Mouse (Mus musculus) stomach, postnatal 0 days (tissue): ENCODE measurements around the gene Tha1. TPM values are rescaled to one million over a fixed set of nuclear protein-coding genes. Genes with fewer than 3 reads are reported as not detected.
A peak's percentile ranks its signal among the peaks of the same experiment; 100 is the strongest.

ENCODE experiments used
- ATAC-seq: fragments of 200-750 bp; cut with Nextera tagmentation; 2 replicates; pipeline ENCODE4 v1.8.0; 2017; ENCODE audit not compliant: low FRiP score, low TSS enrichment
- DNase-seq: peaks from one replicate; pipeline ENCODE4 v3.0.0-alpha.2; 2016; ENCODE audit warnings: low spot score
- H3K27ac ChIP-seq: fragments of 300-500 bp; sonication (generic); replicated peaks from 2 replicates; pipeline ENCODE4 v1.5.1; 2014; ENCODE audit warnings: mild to moderate bottlenecking, control low read depth
- H3K27me3 ChIP-seq: fragments of 300-500 bp; sonication (generic); 2 replicates; pipeline ENCODE4 v1.6.1; 2014; ENCODE audit warnings: low read length; ENCODE audit not compliant: control insufficient read depth, insufficient read depth
- H3K36me3 ChIP-seq: fragments of 300-500 bp; sonication (generic); 2 replicates; pipeline ENCODE4 v1.6.1; 2014; ENCODE audit warnings: low read length, mixed read lengths; ENCODE audit not compliant: control insufficient read depth, insufficient read depth
- H3K4me1 ChIP-seq: fragments of 300-500 bp; sonication (generic); replicated peaks from 2 replicates; pipeline ENCODE4 v1.6.1; 2014; ENCODE audit warnings: antibody characterized with exemption; ENCODE audit not compliant: control insufficient read depth, insufficient read depth
- H3K4me2 ChIP-seq: fragments of 300-500 bp; sonication (generic); replicated peaks from 2 replicates; pipeline ENCODE4 v1.6.1; 2014; ENCODE audit warnings: low read depth, mild to moderate bottlenecking, control low read depth, moderate library complexity
- H3K4me3 ChIP-seq: fragments of 300-500 bp; sonication (generic); 2 replicates; pipeline ENCODE4 v1.5.1; 2014; ENCODE audit warnings: low read depth, low read length, control low read depth
- H3K9ac ChIP-seq: fragments of 300-500 bp; sonication (generic); 2 replicates; pipeline ENCODE4 v1.6.1; 2014; ENCODE audit warnings: mild to moderate bottlenecking, low read length, control low read depth, mixed read lengths
- H3K9me3 ChIP-seq: fragments of 300-500 bp; sonication (generic); 2 replicates; pipeline ENCODE4 v1.6.1; 2016; ENCODE audit warnings: low read length; ENCODE audit not compliant: control insufficient read depth
- CTCF ChIP-seq: IDR thresholded peaks from 2 replicates; pipeline ENCODE4 v1.5.1; 2016; ENCODE audit warnings: antibody characterized with exemption, low read depth, mild to moderate bottlenecking, moderate library complexity
- EP300 ChIP-seq: optimal IDR thresholded peaks from 2 replicates; pipeline ENCODE3; 2016; ENCODE audit warnings: antibody characterized with exemption
- WGBS: fragments of 180-500 bp; shearing (Covaris S2); extraction: QIAGEN DNeasy Blood & Tissue Kit; methylation state at CpG from one replicate; pipeline ENCODE4 v1.1.7; 2014; 5-methylcytosine and 5-hydroxymethylcytosine counted together
- polyA plus RNA-seq: library from polyadenylated mRNA; unstranded; fragments of >200 nt; fragmentation: Nextera tagmentation; extraction: Ambion mirVana; gene quantifications from 2 replicates; pipeline ENCODE4 v1.2.1, GENCODE M21; 2015

The Tha1 gene
- polyA plus RNA-seq, 1 experiment from 2014 or later: 5.7 TPM

DNA sequence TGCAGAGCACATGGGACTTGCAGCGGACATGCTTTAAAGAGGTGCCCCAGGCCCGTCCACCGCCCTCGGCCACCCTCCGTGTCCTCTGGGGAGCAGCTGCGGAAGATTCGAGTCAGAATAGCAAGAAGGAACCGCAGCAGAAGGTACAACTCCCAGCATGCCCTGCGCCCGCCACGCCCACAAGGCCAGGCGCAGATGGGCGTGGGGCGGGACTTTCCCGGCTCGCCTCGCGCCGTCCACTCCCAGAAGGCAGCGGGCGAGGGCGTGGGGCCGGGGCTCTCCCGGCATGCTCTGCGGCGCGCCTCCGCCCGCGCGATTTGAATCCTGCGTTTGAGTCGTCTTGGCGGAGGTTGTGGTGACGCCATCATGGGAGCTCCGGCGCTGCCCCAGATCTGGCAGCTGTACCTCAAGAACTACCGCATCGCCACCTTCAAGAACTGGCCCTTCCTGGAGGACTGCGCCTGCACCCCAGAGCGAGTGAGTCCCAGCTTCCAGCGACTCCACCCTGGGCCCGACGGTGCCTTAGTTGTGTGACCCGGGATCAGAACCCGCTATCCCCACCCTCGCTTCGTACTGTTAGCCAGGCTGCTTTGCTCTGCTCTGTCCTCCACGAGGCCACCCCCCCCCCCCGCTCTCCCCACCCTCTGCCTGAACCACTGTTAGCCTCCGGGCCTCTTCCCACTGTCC lies 24.2 kb downstream of the Tha1 start, which contains the start of gene Birc5:
Birc5 (plus strand) TSS at position 267 of the 687 bp plus-strand sequence.
- WGBS: 0% methylated on average over 51 of the region's 51 CpGs
- peak within 1 kb of the TSS; percentile 96 for H3K27ac ChIP-seq
- no peaks in the 10 kb centered on the region for H3K36me3 ChIP-seq
- H3K4me1 ChIP-seq: peaks cover 9% of the 10 kb centered on the region; the same call in 1 of the 2 replicates
- peak within 1 kb of the TSS; percentile 61 for H3K4me3 ChIP-seq
- TF ChIP-seq EP300 (no peak), CTCF (no peak; the same call in 1 of the 2 replicates)
- peak within 1 kb of the TSS; percentile 80 for H3K9ac ChIP-seq
- peak within 1 kb of the TSS; percentile 89 for H3K4me2 ChIP-seq
- no peaks in the 10 kb centered on the region for H3K9me3 ChIP-seq
- no peaks in the 10 kb centered on the region for H3K27me3 ChIP-seq
- ATAC-seq (peak; percentile 93), DNase-seq (peak; percentile 98)

DNA sequence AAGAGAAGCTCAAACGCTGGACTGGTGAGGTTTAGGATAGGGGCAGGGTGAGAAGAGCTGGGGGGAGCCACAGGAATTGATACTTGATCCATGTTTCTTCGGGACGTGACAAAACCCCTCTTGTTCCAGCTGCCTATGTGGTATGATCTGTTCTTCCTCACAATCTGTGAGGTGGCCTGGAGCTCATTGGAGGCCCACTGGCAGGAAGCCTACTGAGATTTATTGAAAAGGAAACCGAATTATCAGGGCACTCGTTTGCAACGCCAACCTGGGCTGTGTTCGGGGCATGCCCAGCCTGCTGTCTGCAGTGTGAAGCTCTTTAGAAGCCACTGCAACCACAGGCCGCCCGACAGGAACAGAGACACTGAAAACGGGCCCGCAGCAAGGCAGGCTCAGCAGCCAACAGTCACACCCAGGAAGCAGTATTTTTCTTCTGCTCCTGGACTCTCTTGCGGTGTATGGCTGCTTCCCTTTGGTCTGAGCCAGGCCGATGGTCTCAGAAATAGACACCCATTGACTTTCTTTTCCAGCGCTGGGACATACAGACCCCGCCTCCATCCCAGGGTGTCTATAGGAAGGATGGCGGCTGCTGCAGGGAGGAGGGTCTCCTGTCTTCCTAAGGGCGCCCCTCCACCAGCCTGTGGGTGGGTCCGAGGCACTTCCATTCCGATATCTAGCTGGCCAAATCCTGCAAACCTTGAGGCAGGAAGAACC lies 24.9 kb downstream of the Tha1 start:
- Histone ChIP-seq H3K27ac (peak overlapping the region; percentile 96), H3K9ac (peak overlapping the region; percentile 80), H3K4me1 (peaks cover 9% of the 10 kb centered on the region; the same call in 1 of the 2 replicates), H3K36me3 (no peaks in the 10 kb centered on the region), H3K4me3 (peak overlapping the region; percentile 61), H3K27me3 (no peaks in the 10 kb centered on the region), H3K9me3 (no peaks in the 10 kb centered on the region), H3K4me2 (peak overlapping the region; percentile 89)
- ATAC-seq: peak; percentile 57
- no peak for TF ChIP-seq CTCF
- TF ChIP-seq EP300: no peak
- WGBS: 3% methylated on average over 19 of the region's 19 CpGs
- no peak for DNase-seq

DNA sequence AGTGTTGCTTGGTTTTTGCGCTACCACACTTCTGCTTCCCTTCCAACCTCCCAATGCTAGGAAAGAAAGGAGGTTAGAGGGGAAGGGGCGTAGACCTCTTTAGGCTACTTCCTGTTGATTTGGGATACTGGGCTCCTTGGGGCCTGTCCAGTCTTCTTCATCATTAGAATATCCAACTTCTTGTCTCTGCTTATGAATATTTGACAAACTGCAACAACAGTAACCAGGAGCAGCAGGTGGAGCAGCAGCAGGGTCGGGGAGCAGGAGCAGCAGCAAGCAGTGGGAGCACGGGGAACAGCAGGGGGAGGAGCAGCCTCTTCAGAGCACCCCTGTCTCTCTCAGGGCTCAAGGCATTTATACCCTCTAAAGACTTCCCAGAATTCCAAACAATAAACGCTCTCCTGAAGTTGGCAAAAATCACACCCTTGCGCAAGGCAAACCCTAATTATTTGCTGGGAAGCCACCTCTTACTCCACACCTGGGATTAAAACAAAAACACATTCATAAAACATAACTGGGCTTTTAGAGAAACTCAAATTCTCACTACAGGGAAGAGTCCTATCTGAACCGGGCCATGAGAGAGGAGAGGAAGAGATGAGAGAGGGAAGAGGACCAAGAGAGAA lies 25.6 kb downstream of the Tha1 start:
- Histone ChIP-seq H3K4me2 (peak overlapping the region; percentile 89), H3K9ac (peak overlapping the region; percentile 80), H3K4me1 (peaks cover 9% of the 10 kb centered on the region; the same call in 1 of the 2 replicates), H3K4me3 (peak overlapping the region; percentile 61; the same call in 1 of the 2 replicates), H3K27me3 (no peaks in the 10 kb centered on the region), H3K9me3 (no peaks in the 10 kb centered on the region), H3K36me3 (no peaks in the 10 kb centered on the region), H3K27ac (peak overlapping the region; percentile 96)
- WGBS: 62% methylated on average over 7 of the region's 7 CpGs
- DNase-seq: no peak
- no peak for TF ChIP-seq CTCF
- no peak for TF ChIP-seq EP300
- no peak for ATAC-seq

DNA sequence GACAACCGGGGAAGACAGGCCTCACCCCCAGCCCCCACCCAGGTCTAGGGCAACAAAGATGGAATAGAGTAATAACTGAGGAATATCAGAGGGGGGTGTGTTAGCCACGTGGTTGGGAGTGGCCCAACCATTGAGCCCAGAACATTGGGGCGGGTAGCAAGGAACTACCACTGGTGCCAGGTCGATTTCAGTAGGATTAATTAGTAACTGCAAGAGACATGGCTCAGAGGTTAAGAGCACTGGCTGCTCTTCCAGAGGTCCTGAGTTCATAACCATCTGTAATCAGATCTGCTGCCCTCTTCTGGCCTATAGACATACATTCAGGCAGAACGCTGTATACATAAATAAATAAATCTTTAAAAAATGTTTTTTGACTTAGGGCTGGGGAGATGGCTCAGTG lies 26.6 kb downstream of the Tha1 start:
- Histone ChIP-seq H3K9ac (no peak overlapping the region), H3K4me3 (no peak overlapping the region), H3K4me1 (peaks cover 9% of the 10 kb centered on the region; the same call in 1 of the 2 replicates), H3K9me3 (no peaks in the 10 kb centered on the region), H3K4me2 (no peak overlapping the region), H3K27ac (peak overlapping the region; percentile 35; the same call in 1 of the 2 replicates), H3K27me3 (no peaks in the 10 kb centered on the region), H3K36me3 (no peaks in the 10 kb centered on the region)
- 44% methylated on average over 5 of the region's 5 CpGs for WGBS
- ATAC-seq (no peak; the same call in 1 of the 2 replicates), DNase-seq (peak; percentile 28)
- no peak for TF ChIP-seq EP300
- TF ChIP-seq CTCF: peak; percentile 64

DNA sequence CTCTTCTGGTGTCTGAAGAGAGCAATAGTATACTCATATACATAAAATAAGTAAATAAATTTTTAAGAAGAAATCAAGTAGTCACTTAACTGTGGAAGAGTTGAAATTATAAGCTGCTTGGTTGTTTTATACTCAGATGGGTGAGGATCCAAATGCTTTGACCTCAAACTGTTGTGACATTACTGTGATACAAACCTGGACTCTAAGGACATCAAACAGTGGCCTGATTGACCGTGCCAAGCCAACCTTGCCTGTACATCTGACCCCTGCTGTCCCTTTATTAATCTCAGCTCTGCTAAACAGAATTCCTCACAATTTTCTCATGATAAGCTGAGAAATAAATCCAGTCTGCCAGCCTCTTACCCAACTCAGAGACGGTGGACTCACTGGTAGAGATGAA lies 27.6 kb downstream of the Tha1 start:
- Histone ChIP-seq H3K4me1 (peaks cover 9% of the 10 kb centered on the region; the same call in 1 of the 2 replicates), H3K27ac (no peak overlapping the region), H3K27me3 (no peaks in the 10 kb centered on the region), H3K9ac (no peak overlapping the region), H3K9me3 (no peaks in the 10 kb centered on the region), H3K4me2 (no peak overlapping the region), H3K36me3 (no peaks in the 10 kb centered on the region), H3K4me3 (no peak overlapping the region)
- ATAC-seq (no peak), DNase-seq (no peak)
- 73% methylated on average over 2 of the region's 2 CpGs for WGBS
- TF ChIP-seq EP300 (no peak), CTCF (no peak)
